In genomic region chr7:56019930-56020253, GRCm38 (mm10) we compare ENCODE assay signal across 8 mouse cellular contexts. TPM values are rescaled to one million over a fixed set of nuclear protein-coding genes. Genes with fewer than 3 reads are reported as not detected.
DNase-seq lines count a peak whose midpoint lies in the region; ATAC-seq and TF ChIP-seq lines count a peak whose summit lies in the region.

Gene Nipa1, minus strand, starts transcription at chr7:56019954.

- H3K9me3 ChIP-seq in heart, embryonic 15.5 days (replicated peaks), result no peaks in the 10 kb centered on the region
- no peaks in the 10 kb centered on the region; the same call in 1 of the 2 replicates for H3K9me3 ChIP-seq in G1E (replicated peaks)
- no peaks in the 10 kb centered on the region for H3K9me3 ChIP-seq in forebrain, embryonic 16.5 days (ENCODE audit: control insufficient read depth, low read length)
- no peaks in the 10 kb centered on the region for H3K9me3 ChIP-seq in limb, embryonic 15.5 days

- DNase-seq in heart, adult 11 months, result no peak
- no peak for DNase-seq in G1E (ENCODE audit: low spot score)
- DNase-seq in embryo, embryonic 9.5 days (ENCODE audit: extremely low spot score), result no peak
- DNase-seq in frontal cortex, postnatal 36 days (ENCODE audit: low spot score in 2 of 2), result no peak
- DNase-seq in adrenal gland, postnatal 4 days (ENCODE audit: low spot score in 2 of 2), result no peak

- H3K4me2 ChIP-seq in heart, embryonic 15.5 days, result peak within 1 kb of the TSS; percentile 96
- H3K4me2 ChIP-seq in forebrain, embryonic 16.5 days (ENCODE audit: low read length), result peak within 1 kb of the TSS; percentile 74
- H3K4me2 ChIP-seq in limb, embryonic 15.5 days, result peak within 1 kb of the TSS; percentile 81

- peak within 1 kb of the TSS; percentile 87 for H3K9ac ChIP-seq in heart, embryonic 15.5 days
- peak within 1 kb of the TSS; percentile 75 for H3K9ac ChIP-seq in forebrain, embryonic 16.5 days (replicated peaks; ENCODE audit: low read depth, low read length)
- peak within 1 kb of the TSS; percentile 76 for H3K9ac ChIP-seq in limb, embryonic 15.5 days

- ATAC-seq in heart, embryonic 15.5 days (replicated peaks; ENCODE audit: insufficient number of reproducible peaks, insufficient read depth, low FRiP score, low read depth), result no peak
- no peak for ATAC-seq in G1E (ENCODE audit: extremely low read depth, insufficient number of reproducible peaks, low FRiP score, poor library complexity, severe bottlenecking)
- ATAC-seq in forebrain, embryonic 16.5 days, result no peak
- ATAC-seq in limb, embryonic 15.5 days (ENCODE audit: insufficient number of reproducible peaks, low FRiP score, low TSS enrichment, low read depth), result no peak

- peak within 1 kb of the TSS; percentile 91 for H3K4me3 ChIP-seq in heart, embryonic 15.5 days
- H3K4me3 ChIP-seq in G1E (ENCODE audit: low read depth, low read length), result peak within 1 kb of the TSS; percentile 98
- H3K4me3 ChIP-seq in forebrain, embryonic 16.5 days (replicated peaks; ENCODE audit: low read length), result peak within 1 kb of the TSS; percentile 66
- H3K4me3 ChIP-seq in limb, embryonic 15.5 days, result peak within 1 kb of the TSS; percentile 86

- no peak for TF ChIP-seq CTCF in G1E (IDR thresholded peaks at IDR 0.05; ENCODE audit: low read depth, low read length)

- no peaks in the 10 kb centered on the region for H3K36me3 ChIP-seq in heart, embryonic 15.5 days
- H3K36me3 ChIP-seq in G1E (replicated peaks), result peaks cover 4% of the 10 kb centered on the region
- no peaks in the 10 kb centered on the region for H3K36me3 ChIP-seq in forebrain, embryonic 16.5 days (ENCODE audit: control insufficient read depth, insufficient read depth)
- no peaks in the 10 kb centered on the region for H3K36me3 ChIP-seq in limb, embryonic 15.5 days

- H3K27ac ChIP-seq in heart, embryonic 15.5 days, result peak within 1 kb of the TSS; percentile 49
- H3K27ac ChIP-seq in forebrain, embryonic 16.5 days (ENCODE audit: low read length), result peak within 1 kb of the TSS; percentile 60
- H3K27ac ChIP-seq in limb, embryonic 15.5 days, result peak within 1 kb of the TSS; percentile 73

- no peaks in the 10 kb centered on the region for H3K27me3 ChIP-seq in heart, embryonic 15.5 days
- no peaks in the 10 kb centered on the region for H3K27me3 ChIP-seq in G1E (ENCODE audit: insufficient read depth, low read length)
- H3K27me3 ChIP-seq in forebrain, embryonic 16.5 days (replicated peaks; ENCODE audit: control insufficient read depth, insufficient read depth, low read length), result no peaks in the 10 kb centered on the region
- H3K27me3 ChIP-seq in limb, embryonic 15.5 days, result no peaks in the 10 kb centered on the region

- WGBS in heart, embryonic 15.5 days, result 45% methylated on average over 3 of the region's 3 CpGs
- WGBS in forebrain, embryonic 16.5 days, result 47% methylated on average over 3 of the region's 3 CpGs
- WGBS in limb, embryonic 15.5 days, result 40% methylated on average over 3 of the region's 3 CpGs

- H3K4me1 ChIP-seq in heart, embryonic 15.5 days (replicated peaks), result peaks cover 8% of the 10 kb centered on the region
- peaks cover 61% of the 10 kb centered on the region for H3K4me1 ChIP-seq in G1E (ENCODE audit: insufficient read depth, low read depth, low read length)
- peaks cover 8% of the 10 kb centered on the region for H3K4me1 ChIP-seq in forebrain, embryonic 16.5 days (replicated peaks; ENCODE audit: control insufficient read depth, insufficient read depth, low read length)
- peaks cover 7% of the 10 kb centered on the region for H3K4me1 ChIP-seq in limb, embryonic 15.5 days

RNA-seq across cellular contexts. Expression of gene Nipa1, which starts in this region (rescaled TPM):
- polyA plus RNA-seq in heart, embryonic 15.5 days (2015; fragmentation: Nextera tagmentation; extraction: Ambion mirVana), result 4.1 and 5.4 TPM in 2 replicates
- total RNA-seq in G1E (2014; fragmentation: Nextera tagmentation) (6.4 and 10.2 TPM in 2 replicates), G1E (2017) (7.5 and 8.0 TPM in 2 replicates)
- polyA plus RNA-seq in G1E (2012), result 2.0 and 2.2 TPM in 2 replicates
- polyA plus RNA-seq in forebrain, embryonic 16.5 days (2015; fragmentation: Nextera tagmentation; extraction: Ambion mirVana), result 25.0 and 25.3 TPM in 2 replicates
- 8.4 and 9.2 TPM in 2 replicates for polyA plus RNA-seq in limb, embryonic 15.5 days (2015; fragmentation: Nextera tagmentation; extraction: Ambion mirVana)
- 1 to 10 TPM; 9.3 to 9.5 TPM for total RNA-seq in adrenal gland, postnatal 4 days (2021)
